8 mouse cellular contexts compared by ENCODE assay signal in the genomic region with DNA sequence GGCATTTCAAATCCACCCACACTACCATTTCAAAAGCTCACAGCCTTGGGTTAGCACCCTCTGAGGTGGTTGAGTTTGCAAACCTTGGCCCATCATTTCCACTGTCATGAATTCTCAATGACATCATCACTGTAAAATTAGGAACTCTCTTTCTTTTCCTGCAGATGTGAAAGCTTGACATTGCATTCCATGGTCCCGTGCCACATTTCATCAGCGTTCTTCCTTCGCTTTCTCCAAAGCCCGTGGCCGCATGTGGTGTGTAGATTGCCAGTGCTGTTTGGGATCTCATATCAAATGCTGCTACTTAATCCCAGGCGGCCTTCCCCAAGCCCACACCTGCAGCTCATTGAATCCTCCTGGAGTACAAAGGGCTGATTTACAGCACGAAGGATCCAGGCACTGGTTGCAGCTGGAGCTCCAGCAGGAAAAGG.
DNase-seq lines count a peak whose midpoint lies in the region; ATAC-seq and TF ChIP-seq lines count a peak whose summit lies in the region.
"Had no signal": no experiment of that assay in that cellular context is flagged by ENCODE, and none has a peak within 500 bp of the region (broad histone marks: within the 10 kb centered on the region; RNA-seq: fewer than 3 reads in every experiment).

No protein-coding gene starts in this region.

- peak; percentile 65 for DNase-seq in kidney, postnatal 0 days (ENCODE audit: low spot score)
- no peak for DNase-seq in kidney, adult 11 months
- peak; percentile 83 for DNase-seq in embryo, embryonic 11 days
- DNase-seq in limb, embryonic 14.5 days (ENCODE audit: low spot score) = peak; percentile 75
- no peak for DNase-seq in spleen, postnatal 14 days (ENCODE audit: low spot score in 2 of 2)

- TF ChIP-seq CTCF in kidney, postnatal 0 days (IDR thresholded peaks at IDR 0.05; ENCODE audit: low read depth) = no peak
- TF ChIP-seq CTCF in embryonic fibroblast, embryonic 13.5 days (IDR thresholded peaks at IDR 0.05; ENCODE audit: borderline replicate concordance, insufficient read depth, low read length) = no peak

- ATAC-seq in kidney, postnatal 0 days (replicated peaks; ENCODE audit: low FRiP score, low read depth) = no peak
- peak; percentile 60; the same call in 1 of the 2 replicates for ATAC-seq in limb, embryonic 14.5 days (ENCODE audit: low FRiP score, low read depth)
- no peak for ATAC-seq in inflammation-experienced regulatory T-cells, adult 6 months

- no peaks in the 10 kb centered on the region for H3K4me1 ChIP-seq in kidney, postnatal 0 days (replicated peaks; ENCODE audit: insufficient read depth, low read length)
- peaks cover 18% of the 10 kb centered on the region for H3K4me1 ChIP-seq in embryonic fibroblast, embryonic 13.5 days (ENCODE audit: control insufficient read depth, insufficient read depth, low read length)
- peaks cover 38% of the 10 kb centered on the region for H3K4me1 ChIP-seq in limb, embryonic 14.5 days (ENCODE audit: control insufficient read depth, insufficient read depth, low read length)
- H3K4me1 ChIP-seq: stomach, embryonic 15.5 days had no signal

- H3K4me2 ChIP-seq in kidney, postnatal 0 days (ENCODE audit: low read length) = no peak overlapping the region; the same call in 1 of the 2 replicates
- H3K4me2 ChIP-seq in limb, embryonic 14.5 days (replicated peaks; ENCODE audit: low read depth, low read length, severe bottlenecking) = no peak overlapping the region
- H3K4me2 ChIP-seq: stomach, embryonic 15.5 days had no signal

- H3K27ac ChIP-seq in kidney, postnatal 0 days = no peak overlapping the region
- H3K27ac ChIP-seq in embryonic fibroblast, embryonic 13.5 days (ENCODE audit: insufficient read depth, low read length) = peak overlapping the region; percentile 32; the same call in 1 of the 2 replicates
- H3K27ac ChIP-seq in limb, embryonic 14.5 days (replicated peaks; ENCODE audit: low read depth, low read length) = peak overlapping the region; percentile 72; the same call in 1 of the 2 replicates
- H3K27ac ChIP-seq: stomach, embryonic 15.5 days had no signal

- H3K9me3 ChIP-seq in kidney, postnatal 0 days (replicated peaks; ENCODE audit: low read length) = no peaks in the 10 kb centered on the region
- no peaks in the 10 kb centered on the region for H3K9me3 ChIP-seq in limb, embryonic 14.5 days (ENCODE audit: control insufficient read depth, low read length)
- H3K9me3 ChIP-seq: stomach, embryonic 15.5 days had no signal

- WGBS in kidney, postnatal 0 days = 23% methylated on average over 7 of the region's 7 CpGs
- WGBS in limb, embryonic 14.5 days = 8% methylated on average over 7 of the region's 7 CpGs

- H3K9ac ChIP-seq in kidney, postnatal 0 days (ENCODE audit: low read depth, low read length) = no peak overlapping the region
- no peak overlapping the region for H3K9ac ChIP-seq in limb, embryonic 14.5 days (ENCODE audit: low read depth, low read length, severe bottlenecking)
- H3K9ac ChIP-seq: stomach, embryonic 15.5 days had no signal

- H3K27me3 ChIP-seq in kidney, postnatal 0 days (ENCODE audit: insufficient read depth, low read length) = no peaks in the 10 kb centered on the region
- H3K27me3 ChIP-seq in limb, embryonic 14.5 days (ENCODE audit: control insufficient read depth, insufficient read depth, low read length) = no peaks in the 10 kb centered on the region
- H3K27me3 ChIP-seq: stomach, embryonic 15.5 days had no signal

- no peak for TF ChIP-seq POLR2A in embryonic fibroblast, embryonic 13.5 days (IDR thresholded peaks at IDR 0.05; ENCODE audit: low read depth, low read length)
- TF ChIP-seq POLR2A in limb, embryonic 14.5 days (IDR thresholded peaks at IDR 0.05; ENCODE audit: borderline replicate concordance, extremely low read depth, insufficient read depth, insufficient read length) = no peak

- no peaks in the 10 kb centered on the region for H3K36me3 ChIP-seq in kidney, postnatal 0 days (ENCODE audit: insufficient read depth, low read length)
- no peaks in the 10 kb centered on the region for H3K36me3 ChIP-seq in limb, embryonic 14.5 days (ENCODE audit: control insufficient read depth, insufficient read depth, low read length)
- H3K36me3 ChIP-seq: stomach, embryonic 15.5 days had no signal

- no peak overlapping the region for H3K4me3 ChIP-seq in kidney, postnatal 0 days (replicated peaks; ENCODE audit: low read depth, low read length)
- no peak overlapping the region for H3K4me3 ChIP-seq in embryonic fibroblast, embryonic 13.5 days (ENCODE audit: insufficient read depth, low read length)
- no peak overlapping the region for H3K4me3 ChIP-seq in limb, embryonic 14.5 days (replicated peaks; ENCODE audit: low read length)
- H3K4me3 ChIP-seq: stomach, embryonic 15.5 days had no signal

Comparison
In these comparisons a context has a peak if more than half of its experiments do, and no peak if none do; other contexts are left out.
1. DNase-seq: peak in kidney, postnatal 0 days (single experiment), embryo, embryonic 11 days (single experiment) and limb, embryonic 14.5 days (single experiment); none in kidney, adult 11 months (single experiment) and spleen, postnatal 14 days (0 of 2).